Mouse (Mus musculus) forelimb bud, embryonic 11.5 days (tissue): Measurements from ENCODE around the gene Itpr1.

Source experiments
- DNase-seq: peaks from one replicate; pipeline ENCODE4 v3.0.0-alpha.2; 2012; ENCODE audit warnings: low read depth, low spot score

Gene Itpr1

GRCm38 (mm10) chr6:108239056-108239455 lies 26.2 kb downstream of the Itpr1 start:
- DNase-seq = no peak

DNA sequence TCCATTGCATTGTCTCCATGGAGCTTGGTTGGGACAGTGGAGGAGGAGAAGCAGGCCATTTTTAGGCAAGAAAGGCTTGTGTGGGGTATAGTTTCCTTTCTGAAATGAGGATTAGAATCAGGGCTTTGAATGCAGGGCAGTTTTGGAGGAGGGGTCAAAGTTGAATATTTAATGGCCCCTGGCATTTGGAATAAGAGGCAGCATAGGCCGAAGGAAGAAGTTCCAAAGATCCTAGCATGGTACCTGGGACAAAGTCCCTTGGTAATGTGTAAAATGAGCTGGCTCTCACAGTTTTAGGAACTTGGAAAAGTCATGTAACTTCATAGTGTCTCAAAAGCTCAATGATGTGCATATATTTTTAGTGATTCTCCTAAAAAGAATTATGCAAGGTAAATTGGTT lies 27.1 kb downstream of the Itpr1 start:
- DNase-seq = no peak

GRCm38 (mm10) chr6:108240754-108241153 lies 27.9 kb downstream of the Itpr1 start:
- DNase-seq = no peak

DNA sequence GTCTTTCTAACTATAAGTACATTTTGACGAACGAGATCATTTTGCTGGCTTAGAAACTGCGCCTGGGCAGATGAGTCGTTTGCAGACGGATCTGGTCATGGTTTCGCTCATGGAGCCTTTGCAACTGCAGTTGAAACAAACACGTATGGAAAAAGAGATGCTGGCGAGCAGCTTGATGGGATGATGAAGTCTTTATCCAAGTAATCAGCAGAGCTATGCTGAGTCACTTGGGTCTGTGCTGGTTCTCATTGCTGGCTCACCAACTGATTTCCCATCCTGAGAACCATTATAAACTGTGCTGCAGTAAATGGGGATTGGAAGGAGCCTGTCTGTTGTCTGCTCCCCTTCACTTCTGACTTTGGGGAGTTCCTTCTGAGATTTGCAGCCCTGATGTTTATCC lies 31.7 kb downstream of the Itpr1 start:
- no peak for DNase-seq

DNA sequence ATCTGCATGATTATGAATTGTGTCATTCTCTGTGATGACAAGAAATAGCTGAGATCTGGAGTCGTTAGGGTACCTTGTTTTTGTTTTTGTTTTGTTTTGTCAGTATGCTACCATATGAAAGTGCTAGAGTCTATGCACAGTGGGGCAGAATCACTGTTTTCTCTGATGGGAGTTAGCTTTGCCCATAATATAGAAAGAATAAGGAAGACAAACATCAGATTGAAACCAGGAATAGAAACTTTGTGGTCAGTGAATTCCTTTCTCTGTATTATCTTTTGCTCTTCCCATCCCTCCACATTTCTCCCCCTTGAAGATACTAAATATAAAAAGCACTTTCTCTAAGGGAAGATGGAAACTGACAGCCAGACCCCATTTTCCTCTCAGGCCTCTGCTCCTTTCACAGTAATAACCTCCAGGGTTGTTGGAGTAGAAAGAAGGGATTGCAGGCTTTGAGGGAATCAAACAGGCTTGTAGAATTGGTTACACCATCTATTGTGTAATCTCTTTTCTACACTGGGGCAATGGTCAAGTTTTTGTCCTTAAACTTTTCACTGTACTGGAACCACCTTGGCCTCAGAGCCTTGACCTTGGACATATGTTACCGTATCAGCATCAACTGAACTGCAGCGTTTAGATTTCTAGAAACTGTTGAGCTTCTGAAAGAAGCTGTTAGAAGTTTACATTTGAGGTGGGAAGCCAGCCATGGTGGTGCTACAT lies 33.6 kb downstream of the Itpr1 start:
- no peak for DNase-seq

GRCm38 (mm10) chr6:108247211-108247610 lies 34.3 kb downstream of the Itpr1 start:
- no peak for DNase-seq

DNA sequence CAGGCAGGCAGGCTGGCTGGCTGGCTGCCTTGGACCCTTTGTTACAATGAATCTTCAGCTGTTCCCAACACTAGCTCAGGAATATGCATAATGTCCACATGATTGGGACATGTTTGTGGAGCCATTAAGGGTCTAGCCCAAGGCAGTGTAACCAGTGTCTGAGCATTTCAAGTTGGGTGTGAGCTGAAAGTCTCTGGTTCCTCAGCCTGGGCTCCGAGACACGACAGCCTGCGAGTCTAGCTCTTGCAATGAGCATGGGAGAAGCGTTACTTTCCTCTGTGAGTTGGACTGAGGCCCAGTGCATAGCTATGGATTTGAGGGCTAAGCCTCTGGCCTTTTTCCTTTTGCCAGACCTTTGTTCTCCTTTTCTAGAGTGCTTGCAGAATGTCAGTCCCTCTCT lies 35.6 kb downstream of the Itpr1 start:
- DNase-seq = no peak

DNA sequence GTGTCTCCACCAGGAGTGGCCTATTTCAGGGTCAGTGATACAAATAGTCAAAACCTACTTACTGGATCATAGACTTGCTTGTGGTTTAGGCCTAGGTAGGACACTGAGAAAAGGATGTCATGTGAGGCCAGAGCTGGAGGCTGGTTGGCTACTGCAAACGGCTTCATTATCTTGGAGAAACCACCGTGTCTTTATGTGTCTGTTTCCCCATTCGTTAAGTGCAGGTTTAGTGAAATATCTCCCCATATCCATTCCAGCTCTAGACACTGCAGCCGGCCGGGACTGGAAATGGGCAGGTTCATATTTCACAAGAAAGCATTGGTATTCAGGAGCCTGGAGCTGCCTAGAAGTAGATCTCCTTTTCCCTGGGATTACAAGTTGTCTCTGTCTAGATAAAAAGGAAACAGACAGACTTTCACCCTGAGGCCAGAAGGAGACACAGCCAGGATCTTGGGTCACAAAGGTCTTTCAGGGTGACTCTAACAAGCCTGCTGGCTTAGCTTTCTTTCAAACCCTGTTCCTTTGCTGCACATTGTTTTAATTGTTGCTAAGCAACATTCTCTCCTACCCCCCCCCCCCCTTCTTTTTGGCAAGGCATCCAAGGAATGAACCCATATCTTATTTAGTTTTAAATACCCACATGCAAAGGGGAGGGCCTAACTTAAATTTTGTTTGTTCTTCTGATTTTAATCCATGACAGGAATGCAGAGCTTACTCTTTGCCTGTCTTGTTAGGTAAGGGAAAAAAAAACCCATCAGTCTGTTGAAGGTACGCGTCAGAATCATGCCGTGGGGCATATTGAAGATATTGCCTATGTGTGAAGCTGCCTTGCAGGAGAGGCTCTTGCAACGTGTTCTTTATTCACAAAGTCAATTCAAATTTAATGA lies 36.4 kb downstream of the Itpr1 start:
- no peak for DNase-seq

GRCm38 (mm10) chr6:108249918-108250225 lies 37.0 kb downstream of the Itpr1 start:
- no peak for DNase-seq

- no peak for DNase-seq
These were observed 37.5 kb downstream of the Itpr1 start for GRCm38 (mm10) chr6:108250416-108250815.

GRCm38 (mm10) chr6:108252565-108253360 lies 39.9 kb downstream of the Itpr1 start:
- no peak for DNase-seq

GRCm38 (mm10) chr6:108254132-108255064 lies 41.5 kb downstream of the Itpr1 start:
- no peak for DNase-seq

DNA sequence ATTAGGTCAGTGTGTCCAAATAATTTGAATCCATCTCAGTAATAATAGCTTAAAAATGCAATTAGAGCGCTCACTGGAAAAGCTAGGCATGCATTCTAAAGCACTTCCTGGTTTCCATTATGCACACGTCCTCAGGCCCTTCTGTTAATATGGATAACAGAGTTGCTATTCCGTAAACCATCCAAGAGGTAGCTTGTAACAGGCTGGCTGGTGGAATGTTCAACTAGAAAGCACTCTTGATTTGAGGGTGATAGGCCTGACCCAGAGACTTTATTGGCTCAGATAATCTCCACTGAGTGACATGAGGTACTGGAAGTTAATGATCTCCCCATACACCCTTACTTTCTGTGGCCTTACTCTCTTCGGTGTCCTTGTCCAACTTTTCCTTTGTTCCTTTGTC lies 43.0 kb downstream of the Itpr1 start:
- no peak for DNase-seq

DNA sequence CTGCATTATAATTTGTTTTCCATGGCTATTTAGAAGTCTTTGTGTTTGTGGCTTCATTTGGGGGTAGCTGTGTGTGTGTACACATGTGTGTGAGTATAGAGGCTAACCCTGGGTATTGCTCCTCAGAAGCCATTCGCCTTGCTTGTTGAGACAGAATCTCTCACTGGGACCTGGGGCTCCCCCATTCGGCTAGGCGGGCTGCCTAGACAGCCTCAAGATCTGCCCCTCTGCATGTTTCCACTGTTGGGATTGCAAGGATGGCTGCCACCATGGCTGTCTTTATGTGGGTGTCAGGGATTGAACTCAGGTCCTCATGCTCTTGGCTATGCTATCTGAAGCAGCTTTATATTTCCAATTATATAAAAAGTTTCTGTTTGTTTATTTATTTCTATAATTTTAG lies 44.3 kb downstream of the Itpr1 start:
- DNase-seq = no peak

DNA sequence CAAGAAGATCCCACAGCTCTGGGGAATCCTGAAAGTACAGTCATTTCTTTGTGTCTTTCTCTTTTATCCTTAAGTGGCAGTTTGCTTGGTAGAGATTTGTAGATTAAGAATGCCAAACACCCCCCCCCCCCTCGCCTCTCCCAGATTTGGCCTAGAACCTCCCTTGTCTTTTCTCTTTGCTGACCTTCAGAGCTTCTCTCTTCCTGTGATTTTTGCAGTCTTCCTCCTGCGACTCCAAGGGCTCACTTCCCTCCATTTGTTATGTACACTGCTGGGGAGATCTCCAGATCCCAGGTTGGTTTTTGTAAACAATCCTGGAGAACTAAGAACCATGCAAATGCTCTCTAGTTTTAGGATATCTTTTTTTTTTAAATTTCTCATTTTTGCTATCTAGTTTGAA lies 45.7 kb downstream of the Itpr1 start:
- no peak for DNase-seq

GRCm38 (mm10) chr6:108259671-108260070 lies 46.8 kb downstream of the Itpr1 start:
- no peak for DNase-seq

DNA sequence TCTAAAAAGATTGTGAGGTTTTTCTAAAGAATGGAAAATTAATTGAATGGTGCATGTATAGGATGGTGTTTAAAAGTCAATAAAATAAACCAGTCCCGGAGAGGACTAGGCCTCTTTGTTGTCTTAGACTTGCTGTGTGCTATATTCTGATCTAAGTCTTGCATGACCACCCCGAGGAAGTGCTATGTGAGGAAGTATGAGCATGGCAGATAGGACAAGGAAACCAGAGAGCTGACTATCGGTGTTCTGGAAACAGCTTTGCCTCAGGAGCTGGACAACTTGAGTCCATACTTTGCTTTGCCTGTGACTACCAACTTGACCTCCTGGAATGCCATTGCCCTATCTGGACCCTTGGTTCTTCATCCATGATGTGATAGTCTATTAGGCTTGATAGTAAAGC lies 48.6 kb downstream of the Itpr1 start:
- no peak for DNase-seq

DNA sequence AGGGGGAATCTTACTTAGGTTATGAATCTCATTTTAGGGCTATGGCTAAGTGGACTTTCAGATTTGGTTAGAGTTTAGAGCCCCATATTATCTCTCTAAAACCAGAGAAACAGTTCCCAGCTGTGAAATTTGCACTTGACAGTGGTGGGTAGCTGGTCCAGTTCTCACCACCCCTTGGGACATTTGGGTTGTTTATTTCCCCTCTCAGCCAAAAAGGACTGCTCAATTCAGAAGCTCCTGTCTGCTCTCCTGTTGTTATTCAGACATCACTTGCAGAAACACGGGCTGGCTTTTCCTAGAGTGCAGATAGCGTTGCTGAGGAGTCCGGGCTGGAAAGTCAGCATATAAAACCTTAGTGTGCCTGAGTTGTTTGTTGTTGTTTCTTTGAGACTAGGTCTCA lies 51.3 kb downstream of the Itpr1 start:
- no peak for DNase-seq

- DNase-seq = no peak
These were observed 60.6 kb downstream of the Itpr1 start for GRCm38 (mm10) chr6:108273451-108273850.

DNA sequence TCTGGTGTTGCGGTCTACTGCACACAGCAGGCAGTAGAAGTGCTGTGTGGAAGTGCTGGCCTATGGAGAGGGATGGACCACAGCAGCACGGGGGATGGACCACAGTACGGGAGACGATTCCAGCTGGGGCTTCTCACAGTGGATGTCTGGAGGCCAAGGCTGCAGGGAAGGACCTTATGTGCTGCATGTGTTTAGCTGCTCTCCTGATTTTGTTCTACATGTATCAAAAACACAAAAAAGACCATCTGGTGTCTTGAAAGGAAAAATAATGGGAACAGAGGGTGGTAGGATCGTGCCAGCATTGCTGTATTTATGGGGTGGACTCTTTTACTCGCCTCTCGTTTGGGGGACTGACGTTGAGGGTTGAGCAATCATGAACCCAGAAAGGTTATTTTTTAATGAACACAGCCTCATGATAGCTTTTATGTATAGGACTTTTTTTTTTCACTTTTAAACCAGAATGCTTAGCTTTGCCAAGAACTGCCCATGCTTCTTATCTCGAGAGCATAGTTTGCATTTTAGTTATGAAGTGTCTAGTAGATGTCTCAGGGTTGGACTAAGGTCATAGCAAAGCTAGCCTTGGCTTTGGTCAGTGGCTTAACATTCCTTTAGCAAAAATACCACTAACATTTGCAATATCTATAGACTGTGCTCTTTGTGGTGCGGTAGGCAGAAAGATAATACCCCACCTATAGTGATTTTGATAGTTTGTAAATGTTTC lies 61.6 kb downstream of the Itpr1 start:
- DNase-seq = no peak
